Mouse (Mus musculus) neural tube, embryonic 13.5 days (tissue): ENCODE measurements around the gene Ppp1r16b. TPM values are rescaled to one million over a fixed set of nuclear protein-coding genes. Genes with fewer than 3 reads are reported as not detected.

Source experiments
- ATAC-seq: fragments of 200-750 bp; cut with Nextera tagmentation; 2 replicates; pipeline ENCODE4 v1.8.0; 2017; ENCODE audit warnings: low read depth, mild to moderate bottlenecking, moderate TSS enrichment, moderate library complexity
- H3K27ac ChIP-seq: fragments of 300-500 bp; sonication (generic); replicated peaks from 2 replicates; pipeline ENCODE4 v1.5.1; 2015; ENCODE audit warnings: moderate library complexity, mild to moderate bottlenecking, inconsistent platforms
- H3K27me3 ChIP-seq: fragments of 300-500 bp; sonication (generic); 2 replicates; pipeline ENCODE4 v1.6.1; 2015; ENCODE audit warnings: mild to moderate bottlenecking, inconsistent platforms
- H3K36me3 ChIP-seq: fragments of 300-500 bp; sonication (generic); 2 replicates; pipeline ENCODE4 v1.6.1; 2015; ENCODE audit warnings: mild to moderate bottlenecking, inconsistent platforms
- H3K4me1 ChIP-seq: fragments of 300-500 bp; sonication (generic); replicated peaks from 2 replicates; pipeline ENCODE4 v1.6.1; 2015; ENCODE audit warnings: inconsistent platforms
- H3K4me2 ChIP-seq: fragments of 300-500 bp; sonication (generic); 2 replicates; pipeline ENCODE4 v1.6.1; 2015; ENCODE audit warnings: inconsistent platforms, mild to moderate bottlenecking, moderate library complexity
- H3K4me3 ChIP-seq: fragments of 300-500 bp; sonication (generic); 2 replicates; pipeline ENCODE4 v1.5.1; 2015; ENCODE audit warnings: mild to moderate bottlenecking, inconsistent platforms
- H3K9ac ChIP-seq: fragments of 300-500 bp; sonication (generic); 2 replicates; pipeline ENCODE4 v1.6.1; 2015; ENCODE audit warnings: moderate library complexity, mild to moderate bottlenecking, inconsistent platforms
- H3K9me3 ChIP-seq: fragments of 300-500 bp; sonication (generic); 2 replicates; pipeline ENCODE4 v1.6.1; 2016; ENCODE audit warnings: inconsistent platforms
- WGBS: fragments of 180-500 bp; shearing (Covaris S2); methylation state at CpG from one replicate; pipeline ENCODE4 v1.1.7; 2015; 5-methylcytosine and 5-hydroxymethylcytosine counted together
- polyA plus RNA-seq: library from polyadenylated mRNA; unstranded; fragments of >200 nt; fragmentation: Nextera tagmentation; extraction: Ambion mirVana; gene quantifications from 2 replicates; pipeline ENCODE4 v1.2.1, GENCODE M21; 2015

Gene Ppp1r16b
- polyA plus RNA-seq, 1 experiment from 2014 or later = 9.9 TPM

GRCm38 (mm10) chr2:158778349-158778748 is 113.2 kb downstream of the Ppp1r16b start:
- no peak overlapping the region for H3K9ac ChIP-seq
- 83% methylated on average over 7 of the region's 7 CpGs for WGBS

DNA sequence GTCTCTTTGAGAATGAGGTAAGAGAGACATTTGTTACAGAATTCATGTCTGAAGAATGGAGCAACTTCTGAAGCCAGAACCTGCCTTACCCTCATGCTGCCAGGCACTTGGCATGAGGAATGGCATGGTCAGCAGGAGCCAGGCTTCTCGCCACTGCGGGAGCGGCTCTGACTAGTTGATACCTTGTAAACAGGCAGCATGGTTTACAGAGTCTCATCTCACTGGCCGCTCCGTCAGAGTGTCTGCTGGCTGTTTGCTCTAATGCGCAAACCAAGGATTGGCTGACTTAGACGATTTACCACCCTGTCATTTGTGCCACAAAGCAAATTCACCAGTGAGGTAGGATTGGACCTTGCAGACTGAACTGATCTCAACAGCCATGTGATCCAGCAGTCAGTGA is 115.9 kb downstream of the Ppp1r16b start:
- peaks cover 24% of the 10 kb centered on the region; the same call in 1 of the 2 replicates for H3K36me3 ChIP-seq
- no peak overlapping the region for H3K9ac ChIP-seq
- WGBS = 88% methylated on average over 7 of the region's 7 CpGs
- H3K27ac ChIP-seq = no peak overlapping the region
- H3K4me1 ChIP-seq = peaks cover 17% of the 10 kb centered on the region
- H3K27me3 ChIP-seq = no peaks in the 10 kb centered on the region
- no peaks in the 10 kb centered on the region for H3K9me3 ChIP-seq
- H3K4me2 ChIP-seq = no peak overlapping the region
- no peak for ATAC-seq
- H3K4me3 ChIP-seq = no peak overlapping the region

More at GRCm38 (mm10) chr2:158778349-158778748, 113.2 kb downstream of the Ppp1r16b start:
- ATAC-seq = no peak
- H3K9me3 ChIP-seq = no peaks in the 10 kb centered on the region
- H3K36me3 ChIP-seq = peaks cover 3% of the 10 kb centered on the region; the same call in 1 of the 2 replicates
- no peaks in the 10 kb centered on the region for H3K27me3 ChIP-seq
- peaks cover 20% of the 10 kb centered on the region for H3K4me1 ChIP-seq
- no peak overlapping the region for H3K4me3 ChIP-seq
- H3K27ac ChIP-seq = no peak overlapping the region
- no peak overlapping the region for H3K4me2 ChIP-seq

DNA sequence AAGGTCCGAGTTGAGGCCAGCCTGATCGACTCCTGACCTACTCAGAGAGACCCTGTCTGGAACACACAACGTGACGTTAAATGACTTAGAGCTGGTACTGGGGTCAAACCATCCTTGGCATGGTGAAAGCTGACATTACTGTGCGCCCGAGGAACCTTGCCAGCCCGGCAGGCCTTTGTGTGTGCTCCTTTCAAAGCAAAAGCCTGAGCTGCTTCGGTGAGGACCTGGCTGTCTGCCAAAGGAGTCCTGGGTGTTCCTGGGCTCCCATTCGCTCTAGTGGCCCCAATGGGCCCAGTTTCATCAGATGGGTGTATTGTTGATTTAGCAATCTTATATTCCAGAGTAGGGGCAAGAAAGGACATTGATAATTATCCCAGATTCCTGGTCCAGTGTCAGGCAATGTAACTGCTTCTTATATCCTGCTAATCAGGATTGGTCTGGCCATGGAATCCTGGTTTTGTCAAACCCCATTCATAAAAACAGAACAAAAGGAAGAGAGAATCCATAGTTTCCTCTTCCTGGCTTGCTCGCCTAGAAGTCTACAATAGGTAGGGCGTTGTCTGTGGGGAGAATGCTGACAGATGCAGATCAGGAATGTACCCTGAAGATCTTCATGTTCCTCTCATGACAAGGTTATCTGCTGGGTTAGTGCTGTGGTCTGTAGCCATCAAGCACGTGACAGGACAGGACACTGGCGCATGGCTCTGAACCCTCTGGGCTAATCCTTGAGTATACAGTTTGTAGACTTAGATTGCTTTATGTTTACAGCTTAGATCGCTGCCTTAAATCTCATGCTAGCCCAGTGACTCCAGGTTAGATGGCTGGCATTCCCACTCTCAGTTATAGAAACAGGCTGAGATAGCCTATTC is 122.0 kb downstream of the Ppp1r16b start:
- Histone ChIP-seq H3K27me3 (no peaks in the 10 kb centered on the region), H3K4me1 (peaks cover 10% of the 10 kb centered on the region), H3K9me3 (no peaks in the 10 kb centered on the region), H3K4me2 (no peak overlapping the region), H3K36me3 (peaks cover 27% of the 10 kb centered on the region), H3K4me3 (no peak overlapping the region), H3K9ac (no peak overlapping the region), H3K27ac (no peak overlapping the region)
- no peak for ATAC-seq
- 77% methylated on average over 14 of the region's 14 CpGs for WGBS

DNA sequence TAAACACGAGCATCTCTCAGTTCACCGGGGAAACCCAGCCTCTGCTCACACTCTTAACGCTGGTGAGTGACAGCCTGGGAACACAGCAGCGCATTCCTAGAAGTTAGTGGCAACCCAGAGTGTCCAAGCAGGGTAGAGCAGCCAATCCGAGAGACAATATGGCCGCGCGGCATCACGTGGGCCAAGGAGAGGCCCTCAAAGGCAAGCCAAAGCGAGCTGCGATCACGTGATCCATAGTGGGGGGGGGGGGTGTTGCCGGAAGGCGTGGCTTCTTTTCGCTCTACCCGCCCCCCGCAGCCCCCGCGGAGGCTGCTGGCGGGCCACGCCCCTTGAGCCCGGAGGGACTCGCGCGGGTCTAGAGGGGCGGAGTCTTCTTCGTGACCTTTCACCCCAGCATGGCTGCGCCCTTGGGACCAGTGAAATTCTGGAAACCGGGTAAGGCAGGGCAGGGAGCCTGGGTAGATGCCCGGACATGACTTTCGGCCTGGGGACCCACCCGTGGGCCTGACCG is 129.4 kb downstream of the Ppp1r16b start, which contains the start of gene Dhx35:
TSS of gene Dhx35 (plus strand) at position 314 of the 511 bp plus-strand sequence.
- WGBS = under 1% methylated on average over 32 of the region's 33 CpGs
- H3K4me3 ChIP-seq = peak within 1 kb of the TSS; percentile 77
- peak within 1 kb of the TSS; percentile 87 for H3K27ac ChIP-seq

DNA sequence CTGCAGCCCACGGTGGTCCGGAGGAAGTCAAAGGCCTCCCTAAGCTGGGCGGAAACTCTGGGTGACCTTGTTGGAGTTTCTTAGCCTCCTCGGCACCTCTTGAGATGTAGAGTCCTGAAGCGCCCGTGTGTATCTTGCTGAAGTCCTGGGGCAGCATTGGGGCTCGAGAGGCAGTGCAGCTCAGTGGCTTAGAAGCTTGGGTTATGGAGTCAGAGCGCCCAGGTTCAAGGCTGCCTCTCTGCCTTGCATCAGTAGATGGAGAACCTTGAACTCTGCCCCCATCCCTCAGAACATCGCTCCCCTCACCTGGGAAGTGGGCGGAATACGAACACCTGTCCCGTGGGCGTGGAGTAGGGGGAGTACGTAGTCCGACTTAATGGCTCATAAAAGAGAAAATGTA is 129.8 kb downstream of the Ppp1r16b start:
- no peaks in the 10 kb centered on the region for H3K27me3 ChIP-seq
- ATAC-seq = no peak; the same call in 1 of the 2 replicates
- no peaks in the 10 kb centered on the region for H3K36me3 ChIP-seq
- no peaks in the 10 kb centered on the region for H3K9me3 ChIP-seq
- peak overlapping the region; percentile 77 for H3K4me3 ChIP-seq
- H3K4me2 ChIP-seq = peak overlapping the region; percentile 81
- 9% methylated on average over 15 of the region's 15 CpGs for WGBS
- H3K27ac ChIP-seq = peak overlapping the region; percentile 78
- H3K9ac ChIP-seq = peak overlapping the region; percentile 79
- H3K4me1 ChIP-seq = peaks cover 29% of the 10 kb centered on the region

More for the DNA sequence above, 129.4 kb downstream of the Ppp1r16b start, which contains the start of gene Dhx35:
- Histone ChIP-seq H3K9ac (peak within 1 kb of the TSS; percentile 79), H3K36me3 (no peaks in the 10 kb centered on the region), H3K9me3 (no peaks in the 10 kb centered on the region), H3K4me1 (peaks cover 26% of the 10 kb centered on the region), H3K4me2 (peak within 1 kb of the TSS; percentile 81), H3K27me3 (no peaks in the 10 kb centered on the region)
- peak; percentile 99 for ATAC-seq

DNA sequence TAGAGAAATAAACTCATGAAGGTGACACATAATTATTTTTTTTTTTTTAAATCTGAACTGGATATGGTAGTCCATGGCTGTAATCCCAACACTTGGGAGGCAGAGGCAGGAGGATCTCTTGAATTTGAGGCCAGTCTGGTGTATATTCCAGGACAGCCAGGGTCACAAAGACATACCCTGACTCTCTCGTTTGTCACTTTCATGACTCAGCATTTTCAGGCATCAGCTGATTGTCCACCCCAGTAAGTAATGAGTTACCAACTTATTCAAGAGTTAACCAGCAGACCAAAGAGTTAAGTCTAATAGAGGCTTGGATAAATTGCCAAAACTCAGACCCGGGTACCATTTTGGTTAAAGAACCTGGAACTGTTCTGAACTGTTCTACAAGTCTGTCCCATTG is 130.7 kb downstream of the Ppp1r16b start:
- ATAC-seq = no peak
- 93% methylated on average over 2 of the region's 2 CpGs for WGBS

DNA sequence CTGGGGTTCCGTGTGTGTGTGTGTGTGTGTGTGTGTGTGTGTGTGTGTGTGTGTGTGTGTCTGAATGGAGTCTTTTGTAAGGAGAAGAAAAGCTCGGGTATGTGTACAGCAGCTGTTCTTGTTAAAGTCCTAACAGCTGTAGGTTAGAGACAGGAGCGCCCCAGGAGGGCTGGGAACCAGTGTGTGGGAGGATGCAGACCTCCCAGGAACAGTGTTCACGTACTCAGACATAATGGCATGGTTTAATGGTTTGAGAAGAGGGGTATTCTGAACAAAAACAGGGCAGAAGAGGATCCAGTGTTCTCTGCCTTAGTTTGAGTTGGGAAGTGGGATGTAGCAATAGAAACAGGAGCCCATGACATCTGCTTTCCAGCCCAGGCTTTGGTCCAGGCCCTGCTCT is 134.1 kb downstream of the Ppp1r16b start:
- no peak overlapping the region for H3K9ac ChIP-seq
- peaks cover 19% of the 10 kb centered on the region for H3K4me1 ChIP-seq
- H3K27me3 ChIP-seq = no peaks in the 10 kb centered on the region
- ATAC-seq = no peak
- peaks cover 28% of the 10 kb centered on the region for H3K36me3 ChIP-seq
- 50% methylated on average over 4 of the region's 4 CpGs for WGBS
- no peak overlapping the region for H3K4me3 ChIP-seq
- no peaks in the 10 kb centered on the region for H3K9me3 ChIP-seq
- H3K4me2 ChIP-seq = no peak overlapping the region
- H3K27ac ChIP-seq = peak overlapping the region; percentile 56

More for the DNA sequence above, 130.7 kb downstream of the Ppp1r16b start:
- H3K4me1 ChIP-seq = peaks cover 29% of the 10 kb centered on the region
- H3K4me3 ChIP-seq = no peak overlapping the region
- H3K36me3 ChIP-seq = no peaks in the 10 kb centered on the region
- no peaks in the 10 kb centered on the region for H3K27me3 ChIP-seq
- no peak overlapping the region for H3K4me2 ChIP-seq
- H3K9ac ChIP-seq = no peak overlapping the region
- H3K9me3 ChIP-seq = no peaks in the 10 kb centered on the region
- no peak overlapping the region for H3K27ac ChIP-seq

DNA sequence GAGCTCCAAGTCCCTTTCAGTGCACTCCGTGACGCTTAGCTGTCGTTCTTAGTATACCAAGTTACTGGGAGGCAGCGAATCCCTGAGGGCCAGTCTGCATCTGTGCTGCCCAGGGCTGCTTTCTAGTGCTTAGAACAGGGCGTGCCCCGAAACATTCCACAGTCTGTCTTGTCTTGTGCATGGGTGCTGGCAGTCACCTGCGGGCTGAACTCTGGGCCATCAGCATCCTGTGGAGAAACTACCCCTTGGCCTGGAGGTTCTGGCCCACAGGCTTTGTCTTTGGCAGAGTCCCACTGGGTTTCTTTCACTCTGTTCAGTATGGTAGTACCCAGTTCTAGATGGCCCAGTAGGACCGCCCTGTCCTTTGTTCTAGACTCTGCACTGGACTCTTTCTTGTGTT is 135.6 kb downstream of the Ppp1r16b start:
- 94% methylated on average over 8 of the region's 8 CpGs for WGBS
- H3K36me3 ChIP-seq = peaks cover 37% of the 10 kb centered on the region
- no peak overlapping the region for H3K27ac ChIP-seq
- H3K27me3 ChIP-seq = no peaks in the 10 kb centered on the region
- no peak overlapping the region for H3K9ac ChIP-seq
- H3K4me2 ChIP-seq = no peak overlapping the region
- H3K4me1 ChIP-seq = peaks cover 12% of the 10 kb centered on the region
- ATAC-seq = no peak
- H3K9me3 ChIP-seq = no peaks in the 10 kb centered on the region
- no peak overlapping the region for H3K4me3 ChIP-seq

- H3K4me2 ChIP-seq = no peak overlapping the region
- peaks cover 12% of the 10 kb centered on the region for H3K4me1 ChIP-seq
- H3K27me3 ChIP-seq = no peaks in the 10 kb centered on the region
- no peak overlapping the region for H3K4me3 ChIP-seq
- H3K36me3 ChIP-seq = peaks cover 52% of the 10 kb centered on the region
- no peak overlapping the region for H3K9ac ChIP-seq
- H3K9me3 ChIP-seq = no peaks in the 10 kb centered on the region
- H3K27ac ChIP-seq = no peak overlapping the region
- 93% methylated on average over 8 of the region's 8 CpGs for WGBS
- no peak for ATAC-seq
These were observed 138.4 kb downstream of the Ppp1r16b start for GRCm38 (mm10) chr2:158803575-158803974.

DNA sequence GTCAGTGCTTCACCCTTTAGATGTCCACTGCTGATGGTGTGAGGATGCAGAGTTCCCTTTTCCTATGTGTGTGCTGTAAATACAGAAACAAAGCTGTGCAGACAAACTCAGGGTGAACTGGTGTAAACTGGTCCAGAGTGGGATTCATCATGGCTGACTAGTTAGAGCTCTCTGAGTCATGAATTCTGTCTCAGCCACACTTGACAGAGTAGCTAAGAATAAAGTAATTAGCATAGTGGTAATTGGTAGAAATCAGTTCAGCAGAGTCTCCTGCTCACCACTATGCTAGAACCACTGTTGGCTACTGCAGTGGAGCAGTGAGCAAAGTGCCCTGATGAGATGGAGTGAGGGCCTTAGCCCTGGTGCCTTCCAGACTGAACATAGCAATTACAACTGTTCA is 150.5 kb downstream of the Ppp1r16b start:
- H3K9me3 ChIP-seq = no peaks in the 10 kb centered on the region
- H3K4me3 ChIP-seq = no peak overlapping the region
- no peak for ATAC-seq
- H3K36me3 ChIP-seq = peaks cover 56% of the 10 kb centered on the region
- no peak overlapping the region for H3K9ac ChIP-seq
- no peak overlapping the region for H3K27ac ChIP-seq
- no peaks in the 10 kb centered on the region for H3K27me3 ChIP-seq
- H3K4me1 ChIP-seq = no peaks in the 10 kb centered on the region
- no peak overlapping the region for H3K4me2 ChIP-seq
